Comparison of ENCODE assay signal across 11 mouse cellular contexts in genomic region chr7:126465246-126466030, GRCm38 (mm10). TPM values are rescaled to one million over a fixed set of nuclear protein-coding genes. Genes with fewer than 3 reads are reported as not detected.
DNase-seq lines count a peak whose midpoint lies in the region; ATAC-seq lines count a peak whose summit lies in the region.
"Had no signal": no experiment of that assay in that cellular context is flagged by ENCODE, and none has a peak within 500 bp of the region (broad histone marks: within the 10 kb centered on the region; RNA-seq: fewer than 3 reads in every experiment).

No protein-coding gene starts in this region.

- peak; percentile 52; the same call in 1 of the 2 replicates for ATAC-seq in limb, embryonic 13.5 days (ENCODE audit: low FRiP score, low read depth)

- intact Hi-C loops in heart, postnatal 25 days (cut with DNase I), result loop anchor here (5.0 kb wide), 1 partner anchor 68 kb away; the partner anchor contains the start of gene Nfatc2ip
- intact Hi-C loops in gastrocnemius, postnatal 36 days (cut with DNase I), result no loop called here

- no peak overlapping the region for H3K4me2 ChIP-seq in limb, embryonic 13.5 days (replicated peaks)

- H3K4me3 ChIP-seq in limb, embryonic 13.5 days, result no peak overlapping the region
- H3K4me3 ChIP-seq: erythroblast, embryonic 14.5 days had no signal

- H3K4me1 ChIP-seq in limb, embryonic 13.5 days, result peaks cover 39% of the 10 kb centered on the region

- no peaks in the 10 kb centered on the region for H3K27me3 ChIP-seq in limb, embryonic 13.5 days

- DNase-seq in heart, adult 11 months, result peak; percentile 97
- no peak for DNase-seq in heart, postnatal 25 days (ENCODE audit: low spot score)
- DNase-seq in adrenal gland, adult 8-10 months, result peak; percentile 59
- DNase-seq in gastrocnemius, postnatal 36 days, result peak; percentile 51 to 56
- DNase-seq in urinary bladder, postnatal 25 days (ENCODE audit: low spot score), result no peak
- DNase-seq in frontal cortex, postnatal 25 days (ENCODE audit: low spot score in 2 of 2), result no peak
- DNase-seq in kidney, postnatal 10 days, result no peak
- DNase-seq: kidney, postnatal 25 days; right cerebral cortex, postnatal 14 days had no signal

- H3K9ac ChIP-seq in limb, embryonic 13.5 days, result no peak overlapping the region

- 47% methylated on average over 7 of the region's 7 CpGs for WGBS in limb, embryonic 13.5 days

- H3K36me3 ChIP-seq in limb, embryonic 13.5 days, result peaks cover 45% of the 10 kb centered on the region

- H3K9me3 ChIP-seq in limb, embryonic 13.5 days, result no peaks in the 10 kb centered on the region

- peak overlapping the region; percentile 53; the same call in 1 of the 2 replicates for H3K27ac ChIP-seq in limb, embryonic 13.5 days

RNA-seq across cellular contexts. Expression of gene Atp2a1, which starts 2.5 kb away (rescaled TPM):
- 1 to 10 TPM in 1 of 2 experiments, under 1 TPM in 1; 0.88 to 1.2 TPM for total RNA-seq in heart, postnatal 25 days (2021)
- under 1 TPM in 1 of 4 experiments, not detected in 3; 0.08 TPM for total RNA-seq in adrenal gland, adult 8-10 months (2022)
- over 10,000 TPM; 23,125 to 24,213 TPM for total RNA-seq in gastrocnemius, postnatal 36 days (2021)
- 90.2 and 93.8 TPM in 2 replicates for polyA plus RNA-seq in limb, embryonic 13.5 days (2015; fragmentation: Nextera tagmentation; extraction: Ambion mirVana)
- polyA plus RNA-seq: erythroblast, embryonic 14.5 days had no signal

RNA-seq across cellular contexts. Expression of gene Sh2b1, which starts 9.8 kb away (rescaled TPM):
- 10 to 100 TPM; 40.2 to 43.2 TPM for total RNA-seq in heart, postnatal 25 days (2021)
- total RNA-seq in adrenal gland, adult 8-10 months (2022), result 10 to 100 TPM; 54.3 to 78.7 (median 65.2) TPM
- total RNA-seq in gastrocnemius, postnatal 36 days (2021), result 10 to 100 TPM; 36.8 to 43.4 TPM
- 56.6 and 61.4 TPM in 2 replicates for polyA plus RNA-seq in limb, embryonic 13.5 days (2015; fragmentation: Nextera tagmentation; extraction: Ambion mirVana)

RNA-seq across cellular contexts. Expression of gene Tufm, which starts 21.7 kb away (rescaled TPM):
- total RNA-seq in heart, postnatal 25 days (2021), result 100 to 1,000 TPM; 326 to 329 TPM
- total RNA-seq in adrenal gland, adult 8-10 months (2022), result 100 to 1,000 TPM; 205 to 255 (median 223) TPM
- total RNA-seq in gastrocnemius, postnatal 36 days (2021), result 100 to 1,000 TPM; 122 to 145 TPM
- 135 and 137 TPM in 2 replicates for polyA plus RNA-seq in limb, embryonic 13.5 days (2015; fragmentation: Nextera tagmentation; extraction: Ambion mirVana)

RNA-seq across cellular contexts. Expression of gene Rabep2, which starts 36.9 kb away (rescaled TPM):
- 1 to 10 TPM; 4.6 to 4.9 TPM for total RNA-seq in heart, postnatal 25 days (2021)
- 100 to 1,000 TPM in 2 of 4 experiments, 10 to 100 TPM in 2; 52.1 to 174 (median 93.2) TPM for total RNA-seq in adrenal gland, adult 8-10 months (2022)
- 10 to 100 TPM; 13.8 to 14.0 TPM for total RNA-seq in gastrocnemius, postnatal 36 days (2021)
- 36.6 and 37.0 TPM in 2 replicates for polyA plus RNA-seq in limb, embryonic 13.5 days (2015; fragmentation: Nextera tagmentation; extraction: Ambion mirVana)

RNA-seq across cellular contexts. Expression of gene Atxn2l, which starts 37.8 kb away (rescaled TPM):
- 10 to 100 TPM; 37.0 to 41.7 TPM for total RNA-seq in heart, postnatal 25 days (2021)
- 100 to 1,000 TPM in 2 of 4 experiments, 10 to 100 TPM in 2; 83.3 to 141 (median 110) TPM for total RNA-seq in adrenal gland, adult 8-10 months (2022)
- 10 to 100 TPM; 25.8 to 29.9 TPM for total RNA-seq in gastrocnemius, postnatal 36 days (2021)
- 49.9 and 51.8 TPM in 2 replicates for polyA plus RNA-seq in limb, embryonic 13.5 days (2015; fragmentation: Nextera tagmentation; extraction: Ambion mirVana)

Comparison
In these comparisons a context has a peak if more than half of its experiments do, and no peak if none do; other contexts are left out.
1. DNase-seq: peak in heart, adult 11 months (single experiment), adrenal gland, adult 8-10 months (single experiment) and gastrocnemius, postnatal 36 days (2 of 2); none in heart, postnatal 25 days (single experiment), urinary bladder, postnatal 25 days (single experiment), frontal cortex, postnatal 25 days (0 of 2) and kidney, postnatal 10 days (single experiment).
2. RNA of gene Atp2a1, which starts 2.5 kb away (total RNA-seq): 23,125 to 24,213 TPM in gastrocnemius, postnatal 36 days; 0.88 to 1.2 TPM in heart, postnatal 25 days and 0.08 TPM in adrenal gland, adult 8-10 months; every median in the first group is over 1,000 times any median in the second.